Mouse (Mus musculus) brain, embryonic 18.5 days (tissue): ENCODE data around the gene Dcun1d3.

Experiments
- DNase-seq: peaks from one replicate; pipeline ENCODE4 v3.0.0-alpha.2; 2012; ENCODE audit warnings: low read depth, low spot score

Gene Dcun1d3

GRCm38 (mm10) chr7:119808723-119809122 is 87.4 kb downstream of the Dcun1d3 start:
- DNase-seq: no peak

GRCm38 (mm10) chr7:119807396-119807795 is 88.7 kb downstream of the Dcun1d3 start:
- DNase-seq: no peak
